Mouse (Mus musculus) heart, embryonic 15.5 days (tissue): ENCODE data around the gene Socs7. TPM values are rescaled to one million over a fixed set of nuclear protein-coding genes. Genes with fewer than 3 reads are reported as not detected.

ENCODE experiments used
- ATAC-seq: fragments of 200-750 bp; cut with Nextera tagmentation; replicated peaks from 2 replicates; pipeline ENCODE4 v1.8.0; 2017; ENCODE audit warnings: low read depth, moderate TSS enrichment; ENCODE audit not compliant: insufficient number of reproducible peaks, insufficient read depth, low FRiP score
- H3K27ac ChIP-seq: fragments of 300-500 bp; sonication (generic); 2 replicates; pipeline ENCODE4 v1.5.1; 2015; ENCODE audit warnings: mild to moderate bottlenecking, inconsistent platforms
- H3K27me3 ChIP-seq: fragments of 300-500 bp; sonication (generic); 2 replicates; pipeline ENCODE4 v1.6.1; 2015; ENCODE audit warnings: inconsistent platforms
- H3K36me3 ChIP-seq: fragments of 300-500 bp; sonication (generic); 2 replicates; pipeline ENCODE4 v1.6.1; 2015; ENCODE audit warnings: mild to moderate bottlenecking, inconsistent platforms
- H3K4me1 ChIP-seq: fragments of 300-500 bp; sonication (generic); replicated peaks from 2 replicates; pipeline ENCODE4 v1.6.1; 2015; ENCODE audit warnings: inconsistent platforms
- H3K4me2 ChIP-seq: fragments of 300-500 bp; sonication (generic); 2 replicates; pipeline ENCODE4 v1.6.1; 2015; ENCODE audit warnings: inconsistent platforms, mild to moderate bottlenecking, moderate library complexity
- H3K4me3 ChIP-seq: fragments of 300-500 bp; sonication (generic); 2 replicates; pipeline ENCODE4 v1.5.1; 2015; ENCODE audit warnings: mild to moderate bottlenecking, inconsistent platforms
- H3K9ac ChIP-seq: fragments of 300-500 bp; sonication (generic); 2 replicates; pipeline ENCODE4 v1.6.1; 2015; ENCODE audit warnings: mild to moderate bottlenecking, inconsistent platforms
- H3K9me3 ChIP-seq: fragments of 300-500 bp; sonication (generic); replicated peaks from 2 replicates; pipeline ENCODE4 v1.6.1; 2016; ENCODE audit warnings: inconsistent platforms
- WGBS: fragments of 180-500 bp; shearing (Covaris S2); methylation state at CpG from one replicate; pipeline ENCODE4 v1.1.7; 2015; ENCODE audit warnings: mixed read lengths; 5-methylcytosine and 5-hydroxymethylcytosine counted together
- polyA plus RNA-seq: library from polyadenylated mRNA; unstranded; fragments of >200 nt; fragmentation: Nextera tagmentation; extraction: Ambion mirVana; gene quantifications from 2 replicates; pipeline ENCODE4 v1.2.1, GENCODE M21; 2015

The Socs7 gene
- polyA plus RNA-seq, 1 experiment from 2014 or later: 3.0 TPM

GRCm38 (mm10) chr11:97424092-97424692, 61.8 kb downstream of the Socs7 start:
- Histone ChIP-seq H3K4me1 (peaks cover 60% of the 10 kb centered on the region), H3K36me3 (no peaks in the 10 kb centered on the region; the same call in 1 of the 2 replicates), H3K27ac (peak overlapping the region; percentile 65), H3K4me2 (peak overlapping the region; percentile 13; the same call in 1 of the 2 replicates), H3K4me3 (no peak overlapping the region), H3K9ac (no peak overlapping the region), H3K27me3 (no peaks in the 10 kb centered on the region), H3K9me3 (no peaks in the 10 kb centered on the region)
- WGBS: 36% methylated on average over 5 of the region's 5 CpGs
- no peak for ATAC-seq

- 43% methylated on average over 3 of the region's 3 CpGs for WGBS
- ATAC-seq: no peak
- H3K27me3 ChIP-seq: no peaks in the 10 kb centered on the region
- H3K4me2 ChIP-seq: no peak overlapping the region
- H3K9ac ChIP-seq: no peak overlapping the region
- H3K4me1 ChIP-seq: peaks cover 60% of the 10 kb centered on the region
- peak overlapping the region; percentile 65 for H3K27ac ChIP-seq
- no peaks in the 10 kb centered on the region for H3K9me3 ChIP-seq
- no peak overlapping the region for H3K4me3 ChIP-seq
- H3K36me3 ChIP-seq: no peaks in the 10 kb centered on the region; the same call in 1 of the 2 replicates
These were observed 62.5 kb downstream of the Socs7 start for GRCm38 (mm10) chr11:97424802-97425201.

GRCm38 (mm10) chr11:97427794-97428725, 65.7 kb downstream of the Socs7 start:
- Histone ChIP-seq H3K27ac (peak overlapping the region; percentile 91), H3K4me2 (peak overlapping the region; percentile 88), H3K27me3 (no peaks in the 10 kb centered on the region), H3K4me1 (peaks cover 60% of the 10 kb centered on the region), H3K9ac (peak overlapping the region; percentile 50), H3K36me3 (no peaks in the 10 kb centered on the region), H3K4me3 (peak overlapping the region; percentile 50), H3K9me3 (no peaks in the 10 kb centered on the region)
- ATAC-seq: peak; percentile 88
- 1% methylated on average over 32 of the region's 32 CpGs for WGBS

GRCm38 (mm10) chr11:97428726-97429077, 66.4 kb downstream of the Socs7 start:
- 0 out of 2 replicates have a peak overlapping the region, but pooled peaks have one; percentile 5 for H3K9ac ChIP-seq
- H3K9me3 ChIP-seq: no peaks in the 10 kb centered on the region
- H3K27me3 ChIP-seq: no peaks in the 10 kb centered on the region
- 30% methylated on average over 4 of the region's 4 CpGs for WGBS
- H3K4me1 ChIP-seq: peaks cover 58% of the 10 kb centered on the region
- H3K27ac ChIP-seq: peak overlapping the region; percentile 91
- H3K4me2 ChIP-seq: peak overlapping the region; percentile 88
- no peak for ATAC-seq
- H3K36me3 ChIP-seq: no peaks in the 10 kb centered on the region
- H3K4me3 ChIP-seq: peak overlapping the region; percentile 50

DNA sequence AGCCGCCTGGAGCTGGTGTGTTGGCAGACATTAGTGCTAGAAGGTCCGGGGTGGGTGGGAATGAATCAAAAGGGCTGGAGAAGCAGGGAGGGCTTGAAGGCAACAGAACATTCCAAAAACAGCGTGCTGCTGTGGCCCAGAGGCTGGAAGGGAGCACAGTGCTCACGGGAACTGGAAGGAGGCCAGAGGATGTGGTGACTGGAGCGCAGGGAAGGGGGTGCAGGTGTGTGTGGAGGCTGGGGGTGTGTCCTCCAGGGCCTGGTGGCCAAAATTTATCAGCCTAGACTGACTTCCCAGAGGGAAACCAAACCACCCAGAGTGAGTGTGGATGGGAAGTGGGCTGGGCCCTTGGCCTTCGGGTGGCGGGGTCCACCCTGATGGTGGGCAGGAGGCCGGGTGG, 67.3 kb downstream of the Socs7 start:
- peaks cover 51% of the 10 kb centered on the region for H3K4me1 ChIP-seq
- H3K9ac ChIP-seq: no peak overlapping the region
- H3K4me2 ChIP-seq: peak overlapping the region; percentile 88; the same call in 1 of the 2 replicates
- ATAC-seq: 0 out of 2 replicates have a peak, but pooled peaks have one; percentile 17
- no peaks in the 10 kb centered on the region for H3K9me3 ChIP-seq
- WGBS: 50% methylated on average over 8 of the region's 8 CpGs
- H3K27ac ChIP-seq: peak overlapping the region; percentile 91
- H3K27me3 ChIP-seq: no peaks in the 10 kb centered on the region
- no peaks in the 10 kb centered on the region for H3K36me3 ChIP-seq
- H3K4me3 ChIP-seq: no peak overlapping the region

GRCm38 (mm10) chr11:97432015-97432414, 69.7 kb downstream of the Socs7 start:
- H3K36me3 ChIP-seq: no peaks in the 10 kb centered on the region
- no peaks in the 10 kb centered on the region for H3K27me3 ChIP-seq
- 8% methylated on average over 3 of the region's 3 CpGs for WGBS
- H3K9ac ChIP-seq: no peak overlapping the region
- H3K4me3 ChIP-seq: no peak overlapping the region
- no peak for ATAC-seq
- H3K27ac ChIP-seq: 0 out of 2 replicates have a peak overlapping the region, but pooled peaks have one; percentile 10
- H3K4me2 ChIP-seq: no peak overlapping the region
- H3K9me3 ChIP-seq: no peaks in the 10 kb centered on the region
- H3K4me1 ChIP-seq: peaks cover 71% of the 10 kb centered on the region

DNA sequence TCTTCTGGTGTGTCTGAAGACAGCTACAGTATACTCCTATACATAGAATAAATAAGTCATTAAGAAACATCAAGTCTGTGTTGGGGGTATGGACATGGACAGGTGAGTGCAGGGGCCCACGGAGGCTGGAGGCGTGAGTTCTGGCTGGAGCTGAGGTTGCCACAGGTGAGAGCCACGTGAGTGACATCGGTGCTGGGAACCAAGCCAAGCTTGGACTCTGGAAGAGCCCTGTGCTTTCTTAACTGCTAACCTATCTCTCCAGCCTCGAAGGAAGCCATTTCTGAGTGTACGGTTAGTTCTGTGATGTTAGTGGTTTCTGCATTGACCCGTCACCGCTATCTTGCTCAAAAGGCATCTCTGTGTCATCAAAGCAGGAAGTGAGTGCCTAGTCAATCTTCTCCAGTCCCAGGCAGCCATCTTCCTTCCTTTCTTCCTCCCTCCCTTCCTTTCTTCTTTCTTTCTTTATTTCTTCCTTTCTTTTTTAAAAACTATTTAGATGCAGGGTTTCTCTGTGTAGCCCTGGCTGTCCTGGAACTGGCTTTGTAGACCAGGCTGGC, 70.7 kb downstream of the Socs7 start:
- Histone ChIP-seq H3K27me3 (no peaks in the 10 kb centered on the region), H3K36me3 (no peaks in the 10 kb centered on the region), H3K4me2 (no peak overlapping the region), H3K9ac (no peak overlapping the region), H3K27ac (no peak overlapping the region), H3K4me1 (peaks cover 71% of the 10 kb centered on the region), H3K9me3 (no peaks in the 10 kb centered on the region), H3K4me3 (no peak overlapping the region)
- no peak for ATAC-seq
- 45% methylated on average over 8 of the region's 8 CpGs for WGBS

- Histone ChIP-seq H3K4me2 (no peak overlapping the region), H3K9me3 (no peaks in the 10 kb centered on the region), H3K27me3 (no peaks in the 10 kb centered on the region), H3K4me1 (peaks cover 73% of the 10 kb centered on the region), H3K27ac (peak overlapping the region; percentile 92), H3K4me3 (no peak overlapping the region), H3K9ac (no peak overlapping the region), H3K36me3 (no peaks in the 10 kb centered on the region)
- WGBS: 72% methylated on average over 8 of the region's 8 CpGs
- no peak for ATAC-seq
These were observed 71.8 kb downstream of the Socs7 start for GRCm38 (mm10) chr11:97434121-97434520.

- Histone ChIP-seq H3K36me3 (no peaks in the 10 kb centered on the region), H3K4me3 (peak overlapping the region; percentile 41), H3K27ac (peak overlapping the region; percentile 92), H3K9ac (peak overlapping the region; percentile 29), H3K9me3 (no peaks in the 10 kb centered on the region), H3K4me2 (peak overlapping the region; percentile 57), H3K4me1 (peaks cover 73% of the 10 kb centered on the region), H3K27me3 (no peaks in the 10 kb centered on the region)
- ATAC-seq: peak; percentile 45
- WGBS: 5% methylated on average over 15 of the region's 15 CpGs
These were observed 72.5 kb downstream of the Socs7 start for GRCm38 (mm10) chr11:97434704-97435454.

- Histone ChIP-seq H3K27ac (peak overlapping the region; percentile 92), H3K27me3 (no peaks in the 10 kb centered on the region), H3K4me3 (0 out of 2 replicates have a peak overlapping the region, but pooled peaks have one; percentile 0), H3K9ac (peak overlapping the region; percentile 15; the same call in 1 of the 2 replicates), H3K9me3 (no peaks in the 10 kb centered on the region), H3K4me1 (peaks cover 81% of the 10 kb centered on the region), H3K36me3 (no peaks in the 10 kb centered on the region), H3K4me2 (peak overlapping the region; percentile 57)
- 0 out of 2 replicates have a peak, but pooled peaks have one; percentile 1 for ATAC-seq
- WGBS: 21% methylated on average over 13 of the region's 13 CpGs
These were observed 73.6 kb downstream of the Socs7 start for GRCm38 (mm10) chr11:97435808-97436491.
